Mouse (Mus musculus) heart, adult 2 months (tissue): Measurements from ENCODE around the gene Tacr2.

Experiments used
- CTCF ChIP-seq: fragments of 200-600 bp; IDR thresholded peaks from 2 replicates; pipeline ENCODE4 v1.8.1; 2022; ENCODE audit warnings: antibody characterized with exemption, mild to moderate bottlenecking, moderate library complexity
- EP300 ChIP-seq: fragments of 200-500 bp; IDR thresholded peaks from 2 replicates; pipeline ENCODE4 v1.6.1; 2011; ENCODE audit warnings: low read depth, low read length, control low read depth; ENCODE audit not compliant: insufficient read depth
- POLR2A ChIP-seq: fragments of 200-500 bp; IDR thresholded peaks from 2 replicates; pipeline ENCODE4 v1.6.1; 2011; ENCODE audit warnings: mild to moderate bottlenecking, low read depth, low read length, control low read depth; ENCODE audit not compliant: insufficient read depth

- TF ChIP-seq CTCF (no peak), POLR2A (no peak), EP300 (no peak)
Observed at GRCm38 (mm10) chr10:62244067-62244466, 8.2 kb upstream of the Tacr2 start.
